Mouse (Mus musculus) lung, adult 2 months (tissue): ENCODE measurements around the gene Gm10197.

ENCODE experiments used
- CTCF ChIP-seq: fragments of 200-500 bp; IDR thresholded peaks from 2 replicates; pipeline ENCODE4 v1.5.1; 2011; ENCODE audit warnings: mild to moderate bottlenecking, low read length, control low read depth; ENCODE audit not compliant: insufficient read depth
- POLR2A ChIP-seq: fragments of 200-500 bp; IDR thresholded peaks from 2 replicates; pipeline ENCODE4 v1.6.1; 2011; ENCODE audit warnings: low read depth, mild to moderate bottlenecking, control low read depth, low read length, borderline replicate concordance; ENCODE audit errors: extremely low read depth

DNA sequence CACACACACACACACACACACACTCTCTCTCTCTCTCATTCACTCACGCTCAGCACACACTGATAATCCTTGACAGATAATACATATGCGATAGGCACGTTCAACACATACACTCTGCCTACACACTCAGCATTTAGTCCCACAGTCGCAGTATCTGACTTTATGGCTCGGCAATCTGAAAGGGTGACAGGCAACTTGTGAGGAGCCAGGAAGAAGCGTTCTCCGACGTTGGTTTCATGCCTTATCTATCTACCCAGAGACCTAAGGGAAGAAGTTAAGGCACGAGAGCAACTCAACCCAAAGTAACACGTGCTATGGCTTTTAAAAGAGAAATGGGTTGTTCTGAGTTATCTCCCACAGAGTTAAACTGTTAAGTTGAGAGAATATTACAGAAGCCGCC lies 43.1 kb upstream of the Gm10197 start:
- no peak for TF ChIP-seq CTCF
- TF ChIP-seq POLR2A, result no peak
